Mouse (Mus musculus): ENCODE results near the gene Tbc1d10c. TPM values are rescaled to one million over a fixed set of nuclear protein-coding genes. Genes with fewer than 3 reads are reported as not detected.

The Tbc1d10c gene
- polyA plus RNA-seq, 2 experiments from 2014 or later, result 594 to 924 TPM

GRCm38 (mm10) chr19:4214771-4215450, 23.8 kb upstream of the Tbc1d10c start:
- ATAC-seq, result no peak

GRCm38 (mm10) chr19:4214071-4214770, 23.1 kb upstream of the Tbc1d10c start, which contains the start of the genes Clcf1 and AC109138.7:
Gene Clcf1, plus strand, starts transcription at chr19:4214238.
Gene AC109138.7, plus strand, starts transcription at chr19:4214357.
- peak; percentile 75 for ATAC-seq

GRCm38 (mm10) chr19:4213524-4213974, 22.5 kb upstream of the Tbc1d10c start:
- no peak for ATAC-seq

GRCm38 (mm10) chr19:4211891-4212588, 21.0 kb upstream of the Tbc1d10c start:
- ATAC-seq, result no peak

- no peak for ATAC-seq
Observed at GRCm38 (mm10) chr19:4208563-4208962, 17.5 kb upstream of the Tbc1d10c start.

- ATAC-seq, result no peak
Observed at GRCm38 (mm10) chr19:4206971-4207370, 15.9 kb upstream of the Tbc1d10c start.

- ATAC-seq, result no peak
Observed at GRCm38 (mm10) chr19:4204889-4205288, 13.8 kb upstream of the Tbc1d10c start.

GRCm38 (mm10) chr19:4203604-4204326, 12.7 kb upstream of the Tbc1d10c start:
- ATAC-seq, result peak; percentile 59

- ATAC-seq, result peak; percentile 50
Observed at GRCm38 (mm10) chr19:4203148-4203547, 12.1 kb upstream of the Tbc1d10c start.

GRCm38 (mm10) chr19:4202149-4202548, 11.1 kb upstream of the Tbc1d10c start:
- no peak for ATAC-seq

GRCm38 (mm10) chr19:4201291-4201909, 10.3 kb upstream of the Tbc1d10c start, which contains the start of gene Rad9a:
Gene Rad9a, minus strand, starts transcription at chr19:4201662.
- peak; percentile 75 for ATAC-seq

GRCm38 (mm10) chr19:4197180-4197579, 6.1 kb upstream of the Tbc1d10c start:
- no peak for ATAC-seq

- ATAC-seq, result no peak
Observed at GRCm38 (mm10) chr19:4196548-4196947, 5.5 kb upstream of the Tbc1d10c start.

GRCm38 (mm10) chr19:4196048-4196447, 5.0 kb upstream of the Tbc1d10c start:
- no peak for ATAC-seq

GRCm38 (mm10) chr19:4194776-4195650, 3.9 kb upstream of the Tbc1d10c start:
- no peak for ATAC-seq

- ATAC-seq, result no peak
Observed at GRCm38 (mm10) chr19:4194021-4194724, 3.1 kb upstream of the Tbc1d10c start.

- no peak for ATAC-seq
Observed at GRCm38 (mm10) chr19:4193129-4193528, 2.0 kb upstream of the Tbc1d10c start.

- ATAC-seq, result peak; percentile 1
Observed at GRCm38 (mm10) chr19:4192251-4192985, 1.3 kb upstream of the Tbc1d10c start.

GRCm38 (mm10) chr19:4191528-4192250, 605 bp upstream of the Tbc1d10c start, which contains the start of gene Ppp1ca:
Gene Ppp1ca, plus strand, starts transcription at chr19:4192065.
- peak; percentile 78 for ATAC-seq
